Mouse (Mus musculus) lung, postnatal 25 days (tissue): Measurements from ENCODE around the gene Capn7.

Experiments
- DNase-seq: peaks from one replicate; pipeline ENCODE4 v3.0.0; 2022; ENCODE audit warnings: low spot score

Gene Capn7

GRCm38 (mm10) chr14:31365350-31365749, 28.9 kb downstream of the Capn7 start:
- peak; percentile 64 for DNase-seq

GRCm38 (mm10) chr14:31367951-31368350, 31.5 kb downstream of the Capn7 start:
- DNase-seq: no peak

- DNase-seq: no peak
Measured at GRCm38 (mm10) chr14:31369377-31369776, 32.9 kb downstream of the Capn7 start.

- no peak for DNase-seq
Measured at GRCm38 (mm10) chr14:31374390-31374789, 38.0 kb downstream of the Capn7 start.

- DNase-seq: no peak
Measured at GRCm38 (mm10) chr14:31376331-31376730, 39.9 kb downstream of the Capn7 start.

- DNase-seq: no peak
Measured at GRCm38 (mm10) chr14:31382276-31382675, 45.8 kb downstream of the Capn7 start.

GRCm38 (mm10) chr14:31383470-31384050, 47.1 kb downstream of the Capn7 start:
- DNase-seq: no peak

- DNase-seq: no peak
Measured at GRCm38 (mm10) chr14:31384366-31385323, 48.2 kb downstream of the Capn7 start.

- no peak for DNase-seq
Measured at GRCm38 (mm10) chr14:31385406-31385805, 49.0 kb downstream of the Capn7 start.

GRCm38 (mm10) chr14:31385977-31386697, 49.7 kb downstream of the Capn7 start:
- DNase-seq: peak; percentile 87

GRCm38 (mm10) chr14:31387301-31387981, 51.0 kb downstream of the Capn7 start:
- no peak for DNase-seq

GRCm38 (mm10) chr14:31388086-31388872, 51.8 kb downstream of the Capn7 start:
- no peak for DNase-seq

- DNase-seq: no peak
Measured at GRCm38 (mm10) chr14:31389421-31390147, 53.1 kb downstream of the Capn7 start.

- no peak for DNase-seq
Measured at GRCm38 (mm10) chr14:31392300-31392699, 55.9 kb downstream of the Capn7 start.

- DNase-seq: no peak
Measured at GRCm38 (mm10) chr14:31392873-31393545, 56.6 kb downstream of the Capn7 start.

- no peak for DNase-seq
Measured at GRCm38 (mm10) chr14:31393546-31393890, 57.1 kb downstream of the Capn7 start.

- no peak for DNase-seq
Measured at GRCm38 (mm10) chr14:31393936-31394630, 57.6 kb downstream of the Capn7 start.

GRCm38 (mm10) chr14:31394822-31395532, 58.5 kb downstream of the Capn7 start:
- no peak for DNase-seq
